Mouse (Mus musculus) embryonic facial prominence, embryonic 11.5 days (tissue): ENCODE measurements around the gene Ube2a. TPM values are rescaled to one million over a fixed set of nuclear protein-coding genes. Genes with fewer than 3 reads are reported as not detected.
"Not testable (repeated sequence)": the region's sequence is repeated elsewhere in the genome, so short reads cannot be mapped to it uniquely, and the experiment has no call there.

Experiments used
- ATAC-seq: fragments of 200-750 bp; cut with Nextera tagmentation; replicated peaks from 2 replicates; pipeline ENCODE4 v1.8.0; 2017; ENCODE audit warnings: low read depth; ENCODE audit not compliant: insufficient number of reproducible peaks, low FRiP score, low TSS enrichment
- DNase-seq: peaks from one replicate; pipeline ENCODE4 v3.0.0-alpha.2; 2015; ENCODE audit warnings: low spot score
- H3K27ac ChIP-seq: fragments of 300-500 bp; sonication (generic); replicated peaks from 2 replicates; pipeline ENCODE4 v1.5.1; 2014; ENCODE audit warnings: mild to moderate bottlenecking, low read depth, low read length, control low read depth
- H3K27me3 ChIP-seq: fragments of 300-500 bp; sonication (generic); 2 replicates; pipeline ENCODE4 v1.6.1; 2014; ENCODE audit warnings: mild to moderate bottlenecking, low read length, moderate library complexity, mixed read lengths; ENCODE audit not compliant: control insufficient read depth, insufficient read depth
- H3K36me3 ChIP-seq: fragments of 300-500 bp; sonication (generic); replicated peaks from 2 replicates; pipeline ENCODE4 v1.6.1; 2014; ENCODE audit warnings: low read depth, mild to moderate bottlenecking, low read length, moderate library complexity, mixed read lengths; ENCODE audit not compliant: control insufficient read depth, insufficient read depth
- H3K4me1 ChIP-seq: fragments of 300-500 bp; sonication (generic); 2 replicates; pipeline ENCODE4 v1.6.1; 2014; ENCODE audit warnings: low read length, mixed read lengths; ENCODE audit not compliant: control insufficient read depth, insufficient read depth
- H3K4me2 ChIP-seq: fragments of 300-500 bp; sonication (generic); 2 replicates; pipeline ENCODE4 v1.6.1; 2014; ENCODE audit warnings: low read depth, mild to moderate bottlenecking, control low read depth, low read length, moderate library complexity
- H3K4me3 ChIP-seq: fragments of 300-500 bp; sonication (generic); 2 replicates; pipeline ENCODE4 v1.5.1; 2014; ENCODE audit warnings: low read depth, low read length, control low read depth
- H3K9ac ChIP-seq: fragments of 300-500 bp; sonication (generic); replicated peaks from 2 replicates; pipeline ENCODE4 v1.6.1; 2014; ENCODE audit warnings: mild to moderate bottlenecking, control low read depth, low read length
- H3K9me3 ChIP-seq: fragments of 300-500 bp; sonication (generic); replicated peaks from 2 replicates; pipeline ENCODE4 v1.6.1; 2016; ENCODE audit warnings: mild to moderate bottlenecking, low read length, inconsistent platforms, mixed read lengths; ENCODE audit not compliant: control insufficient read depth
- WGBS: fragments of 180-500 bp; shearing (Covaris S2); extraction: QIAGEN DNeasy Blood & Tissue Kit; methylation state at CpG from one replicate; pipeline ENCODE4 v1.1.7; 2014; 5-methylcytosine and 5-hydroxymethylcytosine counted together
- polyA plus RNA-seq: library from polyadenylated mRNA; unstranded; fragments of >200 nt; fragmentation: Nextera tagmentation; extraction: Ambion mirVana; gene quantifications from 2 replicates; pipeline ENCODE4 v1.2.1, GENCODE M21; 2014

Gene Ube2a
- polyA plus RNA-seq, 1 experiment from 2014 or later = 136 TPM

- H3K4me1 ChIP-seq = no peaks in the 10 kb centered on the region
- H3K4me3 ChIP-seq = peak overlapping the region; percentile 43; the same call in 1 of the 2 replicates
- no peak for DNase-seq
- H3K4me2 ChIP-seq = no peak overlapping the region
- H3K27ac ChIP-seq = no peak overlapping the region
- H3K9me3 ChIP-seq = no peaks in the 10 kb centered on the region
- H3K36me3 ChIP-seq = no peaks in the 10 kb centered on the region
- 57% methylated on average over 8 of the region's 8 CpGs for WGBS
- ATAC-seq = no peak
- H3K27me3 ChIP-seq = no peaks in the 10 kb centered on the region
- no peak overlapping the region for H3K9ac ChIP-seq
Observed at GRCm38 (mm10) chrX:36864609-36865328, 8.9 kb upstream of the Ube2a start.

GRCm38 (mm10) chrX:36870372-36870771, 3.3 kb upstream of the Ube2a start:
- Histone ChIP-seq H3K4me3 (no peak overlapping the region), H3K27ac (no peak overlapping the region), H3K4me2 (no peak overlapping the region), H3K9ac (no peak overlapping the region), H3K9me3 (no peaks in the 10 kb centered on the region), H3K27me3 (no peaks in the 10 kb centered on the region), H3K4me1 (no peaks in the 10 kb centered on the region), H3K36me3 (no peaks in the 10 kb centered on the region)
- WGBS = 73% methylated on average over 3 of the region's 3 CpGs
- ATAC-seq (no peak), DNase-seq (no peak)

GRCm38 (mm10) chrX:36874178-36874696, 537 bp downstream of the Ube2a start:
- Histone ChIP-seq H3K4me2 (peak overlapping the region; percentile 27; the same call in 1 of the 2 replicates), H3K27ac (peak overlapping the region; percentile 67), H3K9me3 (no peaks in the 10 kb centered on the region), H3K4me3 (peak overlapping the region; percentile 70), H3K9ac (peak overlapping the region; percentile 70), H3K27me3 (no peaks in the 10 kb centered on the region), H3K4me1 (no peaks in the 10 kb centered on the region), H3K36me3 (no peaks in the 10 kb centered on the region)
- DNase-seq = peak; percentile 84
- 14% methylated on average over 45 of the region's 57 CpGs for WGBS
- ATAC-seq = peak; percentile 98

GRCm38 (mm10) chrX:36874704-36875128, 1.0 kb downstream of the Ube2a start:
- 11% methylated on average over 30 of the region's 36 CpGs for WGBS
- peak overlapping the region; percentile 70 for H3K4me3 ChIP-seq
- no peaks in the 10 kb centered on the region for H3K9me3 ChIP-seq
- DNase-seq (peak; percentile 19), ATAC-seq (no peak)
- peak overlapping the region; percentile 70 for H3K9ac ChIP-seq
- H3K27me3 ChIP-seq = no peaks in the 10 kb centered on the region
- no peaks in the 10 kb centered on the region for H3K4me1 ChIP-seq
- H3K36me3 ChIP-seq = no peaks in the 10 kb centered on the region
- H3K4me2 ChIP-seq = peak overlapping the region; percentile 57
- H3K27ac ChIP-seq = peak overlapping the region; percentile 67

- Histone ChIP-seq H3K9me3 (no peaks in the 10 kb centered on the region), H3K27me3 (no peaks in the 10 kb centered on the region), H3K4me1 (no peaks in the 10 kb centered on the region), H3K4me3 (no peak overlapping the region), H3K9ac (no peak overlapping the region), H3K4me2 (no peak overlapping the region), H3K36me3 (no peaks in the 10 kb centered on the region), H3K27ac (no peak overlapping the region)
- WGBS = 94% methylated on average over 1 of the region's 1 CpGs
- no peak for ATAC-seq
- no peak for DNase-seq
Observed at GRCm38 (mm10) chrX:36884719-36885118, 11.0 kb downstream of the Ube2a start.

GRCm38 (mm10) chrX:36898931-36899330, 25.2 kb downstream of the Ube2a start:
- not testable (repeated sequence) for DNase-seq, H3K4me1 ChIP-seq

GRCm38 (mm10) chrX:36901655-36902054, 28.0 kb downstream of the Ube2a start:
- Histone ChIP-seq H3K4me2 (peak overlapping the region; percentile 67), H3K4me3 (peak overlapping the region; percentile 55), H3K27me3 (no peaks in the 10 kb centered on the region), H3K27ac (no peak overlapping the region), H3K9ac (no peak overlapping the region; the same call in 1 of the 2 replicates), H3K36me3 (no peaks in the 10 kb centered on the region), H3K9me3 (no peaks in the 10 kb centered on the region), H3K4me1 (no peaks in the 10 kb centered on the region)
- no peak for DNase-seq
- ATAC-seq = no peak
- WGBS = 44% methylated on average over 3 of the region's 3 CpGs

More at GRCm38 (mm10) chrX:36898931-36899330, 25.2 kb downstream of the Ube2a start:
- WGBS = 35% methylated on average over 1 of the region's 1 CpGs
- H3K4me3 ChIP-seq, ATAC-seq, H3K9me3 ChIP-seq, H3K4me2 ChIP-seq, H3K9ac ChIP-seq, H3K36me3 ChIP-seq, H3K27me3 ChIP-seq, H3K27ac ChIP-seq: not testable (repeated sequence)
